In the genomic region with DNA sequence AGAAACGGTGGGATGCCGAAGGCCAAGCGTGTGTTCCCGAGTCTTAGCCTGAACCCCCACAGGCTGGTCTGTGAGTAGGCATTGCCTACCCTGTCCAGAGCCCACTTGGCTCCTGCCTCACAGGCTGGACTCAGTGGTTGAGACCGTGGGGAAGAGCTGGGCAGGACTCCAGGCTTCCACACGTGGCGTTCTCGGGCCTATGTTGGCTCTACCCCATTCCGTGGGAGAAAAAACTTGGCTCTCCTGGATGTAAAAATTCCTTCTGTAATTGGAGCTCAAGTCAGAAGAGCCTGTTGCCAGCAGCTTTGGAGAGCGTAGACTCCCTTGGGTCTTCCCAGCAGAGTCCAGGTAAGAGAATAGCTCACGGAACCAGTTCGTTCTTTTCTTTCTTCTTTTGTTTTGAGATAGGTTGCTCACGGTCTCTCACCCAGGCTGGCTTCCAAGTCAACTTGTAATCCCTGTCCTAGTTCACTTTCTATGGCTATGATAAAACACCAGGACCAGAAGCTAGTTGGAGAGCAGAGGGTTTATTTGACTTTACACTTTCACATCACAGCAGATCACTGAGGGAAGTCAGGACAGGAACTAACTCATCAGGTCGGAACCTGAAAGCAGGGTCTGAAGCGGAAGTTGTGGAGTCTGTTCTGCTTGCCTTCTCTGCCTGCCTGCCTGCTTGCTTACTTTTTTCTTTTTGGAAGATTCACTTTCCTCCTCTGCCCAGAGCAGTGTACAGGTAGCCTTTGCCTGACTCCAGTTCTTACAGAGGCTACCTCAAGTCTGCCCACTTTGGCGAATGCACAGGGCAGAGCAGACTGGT, we compare ENCODE assay signal across 9 mouse cellular contexts. TPM values are rescaled to one million over a fixed set of nuclear protein-coding genes. Genes with fewer than 3 reads are reported as not detected.
DNase-seq lines count a peak whose midpoint lies in the region; ATAC-seq and TF ChIP-seq lines count a peak whose summit lies in the region.
"Had no signal": no experiment of that assay in that cellular context is flagged by ENCODE, and none has a peak within 500 bp of the region (broad histone marks: within the 10 kb centered on the region; RNA-seq: fewer than 3 reads in every experiment).

No protein-coding gene starts in this region.

- no peaks in the 10 kb centered on the region for H3K36me3 ChIP-seq in heart, embryonic 12.5 days
- no peaks in the 10 kb centered on the region for H3K36me3 ChIP-seq in spleen, adult 2 months (ENCODE audit: control insufficient read depth, insufficient read depth, low read length)

- peaks cover 16% of the 10 kb centered on the region for H3K4me1 ChIP-seq in heart, embryonic 12.5 days (replicated peaks)
- peaks cover 12% of the 10 kb centered on the region for H3K4me1 ChIP-seq in spleen, adult 2 months (ENCODE audit: control insufficient read depth, insufficient read depth, insufficient read length)

- no peaks in the 10 kb centered on the region for H3K27me3 ChIP-seq in heart, embryonic 12.5 days (replicated peaks)
- H3K27me3 ChIP-seq in spleen, adult 2 months (ENCODE audit: control insufficient read depth, insufficient read depth, low read length) = no peaks in the 10 kb centered on the region

- intact Hi-C loops in left cerebral cortex, adult 2 months (cut with DNase I) = loop anchor here (5.0 kb wide), 1 partner anchor 35 kb away; no protein-coding TSS in a partner anchor

- no peak overlapping the region for H3K9ac ChIP-seq in heart, embryonic 12.5 days

- no peak overlapping the region for H3K4me3 ChIP-seq in heart, embryonic 12.5 days
- no peak overlapping the region for H3K4me3 ChIP-seq in spleen, adult 2 months (ENCODE audit: extremely low read depth, insufficient read depth, insufficient read length)
- no peak overlapping the region for H3K4me3 ChIP-seq in left cerebral cortex, adult 2 months

- TF ChIP-seq CTCF in spleen, adult 2 months (IDR thresholded peaks at IDR 0.05; ENCODE audit: extremely low read depth, insufficient read depth, insufficient read length, insufficient replicate concordance) = no peak
- no peak for TF ChIP-seq CTCF in left cerebral cortex, adult 2 months (IDR thresholded peaks at IDR 0.05)

- TF ChIP-seq POLR2A in spleen, adult 2 months (IDR thresholded peaks at IDR 0.05; ENCODE audit: low read depth, low read length) = no peak

- WGBS in heart, embryonic 12.5 days = 84% methylated on average over 16 of the region's 16 CpGs
- WGBS in spleen, adult 2 months = 84% methylated on average over 16 of the region's 16 CpGs

- no peaks in the 10 kb centered on the region for H3K9me3 ChIP-seq in heart, embryonic 12.5 days (replicated peaks)

- DNase-seq in heart, adult 11 months = peak; percentile 95
- DNase-seq in spleen, adult 2 months (ENCODE audit: low read depth in 1 of 2, low spot score in 2 of 2) = no peak
- DNase-seq in spleen, adult 12 weeks (ENCODE audit: low spot score) = no peak
- peak in 1 of 2 experiments; percentile 48 for DNase-seq in left cerebral cortex, adult 2 months (ENCODE audit: extremely low spot score in 1 of 2, low spot score in 2 of 2)
- DNase-seq in T-cell, adult 2 months (ENCODE audit: low spot score) = no peak
- DNase-seq in thymus, postnatal 0 days (ENCODE audit: low spot score) = no peak
- DNase-seq in thymus, postnatal 36 days = no peak
- DNase-seq: kidney, postnatal 4 days had no signal

- no peak for ATAC-seq in heart, embryonic 12.5 days (ENCODE audit: insufficient number of reproducible peaks, low FRiP score)

- H3K4me2 ChIP-seq in heart, embryonic 12.5 days = no peak overlapping the region

- no peak overlapping the region for H3K27ac ChIP-seq in heart, embryonic 12.5 days (ENCODE audit: poor library complexity, severe bottlenecking)
- H3K27ac ChIP-seq in spleen, adult 2 months (ENCODE audit: insufficient read depth, low read length) = peak overlapping the region; percentile 48
- peak overlapping the region; percentile 11; the same call in 1 of the 2 replicates for H3K27ac ChIP-seq in left cerebral cortex, adult 2 months

RNA-seq across cellular contexts. Expression of a gene that starts 6.9 kb away (rescaled TPM):
- 6.6 and 8.0 TPM in 2 replicates for polyA plus RNA-seq in heart, embryonic 12.5 days (2016; fragmentation: Nextera tagmentation; extraction: Ambion mirVana)
- 6.4 and 12.4 TPM in 2 replicates for polyA plus RNA-seq in spleen, adult 2 months (2012; rRNA removed)
- 10 to 100 TPM; 15.7 to 17.9 TPM for total RNA-seq in left cerebral cortex, adult 2 months (2021)
- polyA plus RNA-seq in thymus, postnatal 0 days (2015; fragmentation: Nextera tagmentation; extraction: Ambion mirVana) = 2.8 and 3.0 TPM in 2 replicates

RNA-seq across cellular contexts. Expression of a gene that starts 29.5 kb away (rescaled TPM):
- 397 and 401 TPM in 2 replicates for polyA plus RNA-seq in heart, embryonic 12.5 days (2016; fragmentation: Nextera tagmentation; extraction: Ambion mirVana)
- polyA plus RNA-seq in spleen, adult 2 months (2012; rRNA removed) = 58.3 and 66.9 TPM in 2 replicates
- 100 to 1,000 TPM; 173 to 182 TPM for total RNA-seq in left cerebral cortex, adult 2 months (2021)
- 463 and 505 TPM in 2 replicates for polyA plus RNA-seq in thymus, postnatal 0 days (2015; fragmentation: Nextera tagmentation; extraction: Ambion mirVana)

RNA-seq across cellular contexts. Expression of a gene that starts 29.5 kb away (rescaled TPM):
- 12.7 TPM in 2 replicates for polyA plus RNA-seq in heart, embryonic 12.5 days (2016; fragmentation: Nextera tagmentation; extraction: Ambion mirVana)
- polyA plus RNA-seq in spleen, adult 2 months (2012; rRNA removed) = 3.9 and 4.9 TPM in 2 replicates
- total RNA-seq in left cerebral cortex, adult 2 months (2021) = 10 to 100 TPM; 11.3 to 12.1 TPM
- 14.9 TPM in 2 replicates for polyA plus RNA-seq in thymus, postnatal 0 days (2015; fragmentation: Nextera tagmentation; extraction: Ambion mirVana)

RNA-seq across cellular contexts. Expression of a gene that starts 41.3 kb away (rescaled TPM):
- polyA plus RNA-seq in heart, embryonic 12.5 days (2016; fragmentation: Nextera tagmentation; extraction: Ambion mirVana) = 41.3 and 41.9 TPM in 2 replicates
- polyA plus RNA-seq in spleen, adult 2 months (2012; rRNA removed) = 8.5 and 8.7 TPM in 2 replicates
- 100 to 1,000 TPM; 191 to 204 TPM for total RNA-seq in left cerebral cortex, adult 2 months (2021)
- 19.6 and 20.7 TPM in 2 replicates for polyA plus RNA-seq in thymus, postnatal 0 days (2015; fragmentation: Nextera tagmentation; extraction: Ambion mirVana)
